Mouse (Mus musculus) ovary, adult 18-20 months (tissue): ENCODE data around the gene 6030458C11Rik.
"Not testable (repeated sequence)": the region's sequence is repeated elsewhere in the genome, so short reads cannot be mapped to it uniquely, and the experiment has no call there.

Source experiments
- DNase-seq: peaks from one replicate; pipeline ENCODE4 v3.0.0; 2022; ENCODE audit warnings: low spot score, mixed read lengths

6030458C11Rik gene

GRCm38 (mm10) chr15:12822416-12823395 is 1.7 kb downstream of the 6030458C11Rik start:
- no peak for DNase-seq

GRCm38 (mm10) chr15:12817592-12817991 is 6.9 kb downstream of the 6030458C11Rik start:
- no peak for DNase-seq

- no peak for DNase-seq
These were observed 11.8 kb downstream of the 6030458C11Rik start for GRCm38 (mm10) chr15:12812646-12813045.

GRCm38 (mm10) chr15:12809305-12809704 is 15.1 kb downstream of the 6030458C11Rik start:
- no peak for DNase-seq

- no peak for DNase-seq
These were observed 17.4 kb downstream of the 6030458C11Rik start for GRCm38 (mm10) chr15:12807088-12807487.

- no peak for DNase-seq
These were observed 19.4 kb downstream of the 6030458C11Rik start for GRCm38 (mm10) chr15:12805071-12805470.

GRCm38 (mm10) chr15:12801142-12801506 is 23.3 kb downstream of the 6030458C11Rik start:
- DNase-seq, result not testable (repeated sequence)

GRCm38 (mm10) chr15:12800405-12801141 is 23.9 kb downstream of the 6030458C11Rik start:
- no peak for DNase-seq

- no peak for DNase-seq
These were observed 26.4 kb downstream of the 6030458C11Rik start for GRCm38 (mm10) chr15:12798043-12798442.

GRCm38 (mm10) chr15:12795909-12796470 is 28.5 kb downstream of the 6030458C11Rik start:
- no peak for DNase-seq

GRCm38 (mm10) chr15:12795457-12795894 is 29.0 kb downstream of the 6030458C11Rik start:
- no peak for DNase-seq

- no peak for DNase-seq
These were observed 30.1 kb downstream of the 6030458C11Rik start for GRCm38 (mm10) chr15:12794311-12794710.

GRCm38 (mm10) chr15:12789406-12789867 is 35.0 kb downstream of the 6030458C11Rik start:
- no peak for DNase-seq

GRCm38 (mm10) chr15:12788536-12788935 is 35.9 kb downstream of the 6030458C11Rik start:
- no peak for DNase-seq

GRCm38 (mm10) chr15:12781729-12782326 is 42.6 kb downstream of the 6030458C11Rik start:
- no peak for DNase-seq

GRCm38 (mm10) chr15:12781296-12781695 is 43.2 kb downstream of the 6030458C11Rik start:
- DNase-seq, result no peak

GRCm38 (mm10) chr15:12774149-12774753 is 50.2 kb downstream of the 6030458C11Rik start:
- no peak for DNase-seq

- no peak for DNase-seq
These were observed 53.5 kb downstream of the 6030458C11Rik start for GRCm38 (mm10) chr15:12770958-12771357.

- no peak for DNase-seq
These were observed 57.6 kb downstream of the 6030458C11Rik start for GRCm38 (mm10) chr15:12766848-12767247.

- no peak for DNase-seq
These were observed 61.3 kb downstream of the 6030458C11Rik start for GRCm38 (mm10) chr15:12763147-12763546.

GRCm38 (mm10) chr15:12762258-12762913 is 62.1 kb downstream of the 6030458C11Rik start:
- no peak for DNase-seq
